Mouse (Mus musculus): ENCODE measurements around the gene Stoml1.

GRCm38 (mm10) chr9:58270081-58270480, 17.1 kb downstream of the Stoml1 start:
- TF ChIP-seq HCFC1 (IDR thresholded peaks at IDR 0.05; ENCODE audit: low read depth, low read length) (no peak), E2F4 (IDR thresholded peaks at IDR 0.05; ENCODE audit: insufficient replicate concordance, low read depth, low read length) (no peak)
